Mouse (Mus musculus): ENCODE results near the gene Lrrc3b. TPM values are rescaled to one million over a fixed set of nuclear protein-coding genes. Genes with fewer than 3 reads are reported as not detected.

The Lrrc3b gene
- total RNA-seq, 2 experiments from 2014 or later: 20.9 to 21.3 TPM

- intact Hi-C loops (cut with DNase I): loop anchor here (2.0 to 10.0 kb wide), 3 partner anchors 525 to 1029 kb away; no protein-coding TSS in a partner anchor
- DNase-seq (ENCODE audit: low spot score in 2 of 2): peak; percentile 74 to 75
These were observed 83.3 kb downstream of the Lrrc3b start for GRCm38 (mm10) chr14:15355512-15355911.

- intact Hi-C loops (cut with DNase I): loop anchor here (2.0 to 10.0 kb wide), 2 partner anchors 527 to 1031 kb away; no protein-coding TSS in a partner anchor
- no peak for DNase-seq (ENCODE audit: low spot score in 2 of 2)
These were observed 84.5 kb downstream of the Lrrc3b start for GRCm38 (mm10) chr14:15354299-15354698.

GRCm38 (mm10) chr14:15333130-15333529 lies 105.7 kb downstream of the Lrrc3b start:
- no peak for DNase-seq (ENCODE audit: low spot score in 2 of 2)
- intact Hi-C loops (cut with DNase I): no loop called here

GRCm38 (mm10) chr14:15331370-15331769 lies 107.4 kb downstream of the Lrrc3b start:
- intact Hi-C loops (cut with DNase I): no loop called here
- DNase-seq (ENCODE audit: low spot score in 2 of 2): no peak

- intact Hi-C loops (cut with DNase I): no loop called here
- DNase-seq (ENCODE audit: low spot score in 2 of 2): no peak
These were observed 108.6 kb downstream of the Lrrc3b start for GRCm38 (mm10) chr14:15330155-15330554.

GRCm38 (mm10) chr14:15325872-15326271 lies 112.9 kb downstream of the Lrrc3b start:
- intact Hi-C loops (cut with DNase I): no loop called here
- no peak for DNase-seq (ENCODE audit: low spot score in 2 of 2)

- DNase-seq (ENCODE audit: low spot score in 2 of 2): no peak
- intact Hi-C loops (cut with DNase I): no loop called here
These were observed 116.2 kb downstream of the Lrrc3b start for GRCm38 (mm10) chr14:15322441-15323123.

GRCm38 (mm10) chr14:15319399-15319915 lies 119.3 kb downstream of the Lrrc3b start:
- intact Hi-C loops (cut with DNase I): no loop called here

GRCm38 (mm10) chr14:15308576-15308975 lies 130.2 kb downstream of the Lrrc3b start:
- peak; percentile 18 to 39 for DNase-seq (ENCODE audit: low spot score in 2 of 2)
- intact Hi-C loops (cut with DNase I): no loop called here

More at GRCm38 (mm10) chr14:15319399-15319915, 119.3 kb downstream of the Lrrc3b start:
- no peak for DNase-seq (ENCODE audit: low spot score in 2 of 2)

All from left cerebral cortex, postnatal 36 days (tissue).